Mouse (Mus musculus) liver, adult 2 months (tissue): Measurements from ENCODE around the gene Kcnj6. TPM values are rescaled to one million over a fixed set of nuclear protein-coding genes. Genes with fewer than 3 reads are reported as not detected.
A peak's percentile ranks its signal among the peaks of the same experiment; 100 is the strongest.

Experiments used
- DNase-seq: peaks from one replicate; pipeline ENCODE4 v3.0.0-alpha.2; 2011; ENCODE audit warnings: low read depth, low spot score; ENCODE audit errors: extremely low read depth
- H3K27ac ChIP-seq: fragments of 200-500 bp; replicated peaks from 2 replicates; pipeline ENCODE4 v1.5.1; 2012; ENCODE audit warnings: low read depth, mild to moderate bottlenecking, control low read depth, inconsistent platforms, low read length; ENCODE audit not compliant: insufficient read depth
- H3K27me3 ChIP-seq: fragments of 200-500 bp; 2 replicates; pipeline ENCODE4 v1.6.1; 2012; ENCODE audit warnings: mild to moderate bottlenecking, moderate library complexity, low read length, inconsistent platforms; ENCODE audit not compliant: control insufficient read depth, insufficient read depth
- H3K36me3 ChIP-seq: fragments of 200-500 bp; 2 replicates; pipeline ENCODE4 v1.6.1; 2012; ENCODE audit warnings: low read length, inconsistent platforms; ENCODE audit not compliant: control insufficient read depth, insufficient read depth
- H3K4me1 ChIP-seq: fragments of 200-500 bp; 2 replicates; pipeline ENCODE4 v1.6.1; 2011; ENCODE audit warnings: low read length; ENCODE audit not compliant: control insufficient read depth, insufficient read depth
- H3K4me3 ChIP-seq: fragments of 200-500 bp; 2 replicates; pipeline ENCODE4 v1.5.1; 2011; ENCODE audit warnings: low read depth, mild to moderate bottlenecking, control low read depth, low read length, moderate library complexity; ENCODE audit not compliant: insufficient read depth
- H3K79me2 ChIP-seq: fragments of 200-500 bp; 2 replicates; pipeline ENCODE4 v1.6.1; 2012; ENCODE audit warnings: inconsistent platforms, mild to moderate bottlenecking, low read length, moderate library complexity; ENCODE audit not compliant: control insufficient read depth, insufficient read depth
- H3K9ac ChIP-seq: fragments of 200-500 bp; 2 replicates; pipeline ENCODE4 v1.6.1; 2012; ENCODE audit warnings: low read depth, mild to moderate bottlenecking, control low read depth, inconsistent platforms, low read length
- CTCF ChIP-seq: fragments of 200-500 bp; IDR thresholded peaks from 2 replicates; pipeline ENCODE4 v1.5.1; 2011; ENCODE audit warnings: low read depth, low read length, control low read depth
- POLR2A ChIP-seq: fragments of 200-500 bp; IDR thresholded peaks from 2 replicates; pipeline ENCODE4 v1.6.1; 2011; ENCODE audit warnings: low read length, control low read depth; ENCODE audit not compliant: insufficient read depth; ENCODE audit errors: extremely low read depth
- WGBS: fragments of 180-500 bp; shearing (Covaris S2); methylation state at CpG from one replicate; pipeline ENCODE4 v1.1.7; 2018; 5-methylcytosine and 5-hydroxymethylcytosine counted together
- polyA plus RNA-seq: library from polyadenylated mRNA; depleted of rRNA; stranded (reverse); fragments of >200 nt; gene quantifications from 2 replicates; pipeline ENCODE4 v1.2.3, GENCODE M21; 2012
- total RNA-seq: library from RNA; depleted of rRNA; stranded (reverse); fragments of >200 nt; gene quantifications from 2 replicates; pipeline ENCODE4 v1.2.3, GENCODE M21; 2014

Gene Kcnj6
- total and polyA plus RNA-seq, 2 experiments, result not detected

DNA sequence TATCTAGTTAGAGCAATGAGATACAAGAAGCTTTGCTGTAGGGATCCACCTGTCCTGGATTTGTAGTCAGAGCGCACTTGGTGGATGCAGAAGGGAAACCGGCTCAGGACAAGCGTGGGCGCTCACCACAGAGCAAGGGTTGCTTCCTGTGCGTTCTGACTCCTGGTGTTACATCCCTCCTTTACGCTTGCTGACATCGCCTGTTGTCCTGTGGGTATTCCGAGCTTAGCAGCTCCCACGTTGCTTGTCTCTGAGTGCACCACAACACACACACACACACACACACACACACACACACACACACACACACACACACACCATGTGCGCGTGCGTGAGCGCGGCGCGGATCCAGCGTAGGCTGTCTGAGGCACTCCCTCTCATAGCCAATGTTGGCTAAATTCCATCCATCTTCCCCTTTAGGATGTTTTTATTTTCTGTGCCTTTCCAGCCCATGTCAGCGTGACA lies 272.7 kb downstream of the Kcnj6 start:
- H3K4me3 ChIP-seq, result peak overlapping the region; percentile 8; the same call in 1 of the 2 replicates
- no peaks in the 10 kb centered on the region for H3K36me3 ChIP-seq
- TF ChIP-seq POLR2A (no peak), CTCF (no peak)
- H3K9ac ChIP-seq, result no peak overlapping the region
- no peak overlapping the region for H3K27ac ChIP-seq
- DNase-seq, result no peak
- WGBS, result 4% methylated on average over 18 of the region's 18 CpGs
- H3K27me3 ChIP-seq, result no peaks in the 10 kb centered on the region
- H3K4me1 ChIP-seq, result peaks cover 2% of the 10 kb centered on the region; the same call in 1 of the 2 replicates
- no peaks in the 10 kb centered on the region for H3K79me2 ChIP-seq

DNA sequence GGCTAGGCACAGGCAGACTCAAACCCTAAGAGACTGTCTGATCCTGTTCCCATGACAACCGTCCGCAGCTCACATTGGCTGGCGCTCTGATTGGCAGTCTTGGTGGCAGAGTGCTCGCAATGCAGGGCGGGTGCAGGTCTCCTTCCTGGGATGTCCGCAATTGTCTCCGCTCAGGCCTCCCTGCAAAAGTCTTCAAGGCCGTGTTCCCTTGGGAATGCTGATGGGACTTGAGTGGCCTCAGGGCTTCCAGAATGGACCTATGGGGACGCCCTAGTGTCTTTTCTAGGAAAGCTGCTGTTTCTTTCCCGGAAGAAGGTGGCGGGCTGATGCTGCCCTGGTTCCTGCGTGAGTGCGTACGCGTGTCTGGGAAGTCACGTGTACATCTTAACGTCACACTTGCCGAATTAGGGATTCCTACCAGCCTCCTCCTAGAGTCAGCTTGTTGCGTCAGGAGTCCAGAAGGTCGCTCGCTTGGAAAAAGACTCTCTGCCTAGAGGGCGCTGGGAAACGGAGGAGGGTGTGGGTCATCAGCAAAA lies 273.4 kb downstream of the Kcnj6 start:
- WGBS, result 1% methylated on average over 23 of the region's 23 CpGs
- H3K9ac ChIP-seq, result no peak overlapping the region
- no peaks in the 10 kb centered on the region for H3K79me2 ChIP-seq
- H3K27ac ChIP-seq, result no peak overlapping the region
- no peaks in the 10 kb centered on the region for H3K36me3 ChIP-seq
- H3K27me3 ChIP-seq, result no peaks in the 10 kb centered on the region
- peaks cover 2% of the 10 kb centered on the region; the same call in 1 of the 2 replicates for H3K4me1 ChIP-seq
- peak overlapping the region; percentile 41 for H3K4me3 ChIP-seq
- DNase-seq, result peak; percentile 64
- TF ChIP-seq CTCF, result no peak
- TF ChIP-seq POLR2A, result no peak

DNA sequence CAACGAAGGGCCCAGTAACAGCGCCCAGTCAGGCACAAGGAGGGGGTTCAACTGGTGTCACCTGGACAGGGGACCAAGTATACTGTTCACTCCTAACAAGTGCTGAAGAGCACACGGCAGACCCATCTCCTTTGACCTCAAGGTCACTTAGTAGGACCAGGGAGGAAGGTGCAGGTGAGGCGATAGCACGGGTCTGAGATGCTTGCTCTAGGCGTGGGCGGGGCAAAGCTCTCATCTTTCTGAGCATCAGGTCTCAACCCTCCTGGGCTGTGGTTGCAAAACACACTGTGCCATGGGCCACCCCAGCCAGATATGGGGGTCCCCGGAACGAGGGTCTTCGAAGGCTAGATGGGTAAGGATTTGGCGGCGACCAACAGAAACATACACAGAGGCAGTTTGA lies 274.6 kb downstream of the Kcnj6 start:
- H3K36me3 ChIP-seq, result no peaks in the 10 kb centered on the region
- H3K4me1 ChIP-seq, result peaks cover 2% of the 10 kb centered on the region; the same call in 1 of the 2 replicates
- no peaks in the 10 kb centered on the region for H3K79me2 ChIP-seq
- TF ChIP-seq POLR2A, result no peak
- TF ChIP-seq CTCF, result no peak
- WGBS, result 72% methylated on average over 12 of the region's 12 CpGs
- DNase-seq, result no peak
- no peak overlapping the region for H3K27ac ChIP-seq
- no peak overlapping the region for H3K4me3 ChIP-seq
- no peaks in the 10 kb centered on the region for H3K27me3 ChIP-seq
- no peak overlapping the region for H3K9ac ChIP-seq

DNA sequence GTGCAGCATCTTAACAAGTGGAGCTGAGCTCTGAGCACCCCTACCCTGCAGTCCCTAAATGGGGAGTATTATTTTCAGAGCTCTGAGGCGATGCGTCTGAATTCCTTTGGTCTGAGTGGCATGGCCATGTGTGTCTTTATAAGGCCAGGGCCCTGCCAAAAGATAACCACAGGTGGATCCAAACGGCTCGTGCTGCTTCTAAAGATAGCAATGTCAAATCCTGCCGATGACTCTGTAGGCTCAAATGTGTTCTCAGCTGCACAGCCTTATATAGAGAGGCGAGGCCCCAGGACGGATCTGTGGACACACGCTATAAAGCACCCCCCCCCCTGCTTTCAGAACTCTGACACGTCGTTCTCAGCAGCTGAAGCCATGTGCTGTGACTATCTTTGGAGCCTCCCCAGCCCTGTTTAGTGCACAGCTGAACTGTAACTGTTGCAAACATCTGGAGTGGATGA lies 275.9 kb downstream of the Kcnj6 start:
- H3K79me2 ChIP-seq, result no peaks in the 10 kb centered on the region
- H3K4me3 ChIP-seq, result no peak overlapping the region
- TF ChIP-seq CTCF (no peak), POLR2A (no peak)
- no peak for DNase-seq
- H3K9ac ChIP-seq, result no peak overlapping the region
- 67% methylated on average over 10 of the region's 10 CpGs for WGBS
- peaks cover 2% of the 10 kb centered on the region; the same call in 1 of the 2 replicates for H3K4me1 ChIP-seq
- H3K27me3 ChIP-seq, result no peaks in the 10 kb centered on the region
- no peaks in the 10 kb centered on the region for H3K36me3 ChIP-seq
- H3K27ac ChIP-seq, result no peak overlapping the region

DNA sequence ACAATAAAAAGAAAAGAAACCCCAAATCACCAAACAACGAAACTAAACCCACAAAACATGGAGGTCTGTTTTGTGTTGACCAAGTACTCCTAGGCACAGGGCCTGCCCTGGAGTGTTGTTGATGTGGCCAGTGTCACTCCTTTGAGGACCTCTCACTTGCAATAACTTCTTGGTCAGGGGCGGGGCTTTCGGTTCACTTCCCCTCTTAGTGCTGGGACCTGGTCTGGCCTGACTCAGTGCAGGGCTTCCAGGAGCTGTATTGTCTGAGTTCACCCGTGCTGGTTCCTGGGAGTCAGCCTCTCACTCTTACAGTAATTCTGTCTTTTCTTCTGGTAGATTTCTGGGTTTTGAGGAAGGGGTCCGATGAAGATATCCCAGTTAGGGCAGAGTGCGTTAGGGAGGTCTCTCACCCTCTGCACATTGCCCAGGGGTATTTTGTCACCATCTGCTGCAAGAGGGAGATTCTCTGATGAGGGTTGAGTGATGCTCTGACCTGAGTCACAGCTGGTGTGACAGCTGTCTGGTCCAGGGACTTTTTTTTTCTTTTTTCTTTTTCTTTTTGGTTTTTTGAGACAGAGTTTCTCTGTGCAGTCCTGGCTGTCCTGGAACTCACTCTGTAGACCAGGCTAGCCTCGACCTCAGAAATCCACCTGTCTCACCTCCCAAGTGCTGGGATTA lies 276.9 kb downstream of the Kcnj6 start:
- Histone ChIP-seq H3K4me1 (peaks cover 2% of the 10 kb centered on the region; the same call in 1 of the 2 replicates), H3K36me3 (no peaks in the 10 kb centered on the region), H3K27ac (no peak overlapping the region), H3K4me3 (no peak overlapping the region), H3K27me3 (no peaks in the 10 kb centered on the region), H3K79me2 (no peaks in the 10 kb centered on the region), H3K9ac (no peak overlapping the region)
- TF ChIP-seq CTCF (no peak), POLR2A (no peak)
- DNase-seq, result no peak
- WGBS, result 66% methylated on average over 7 of the region's 7 CpGs

DNA sequence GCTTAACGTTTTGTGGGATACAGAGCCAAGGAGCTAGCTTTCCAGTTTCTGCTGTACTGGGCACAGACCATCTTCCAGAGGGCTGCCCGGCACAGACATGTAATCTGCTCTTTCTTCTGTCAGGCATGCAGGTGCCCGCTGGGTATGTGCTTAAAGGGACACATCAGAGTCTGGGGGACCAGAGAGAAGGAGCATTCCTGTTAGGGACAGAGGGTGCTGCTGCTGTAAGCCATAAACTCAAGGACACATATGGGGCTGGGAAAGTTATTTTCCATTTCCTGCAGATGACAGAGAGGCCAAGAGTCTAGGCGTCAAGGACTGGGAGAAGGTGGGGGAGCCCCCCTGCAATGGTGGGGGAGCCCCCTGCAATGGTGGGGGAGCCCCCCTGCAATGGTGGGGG lies 278.0 kb downstream of the Kcnj6 start:
- 72% methylated on average over 4 of the region's 4 CpGs for WGBS
- Histone ChIP-seq H3K9ac (no peak overlapping the region), H3K4me1 (no peaks in the 10 kb centered on the region; the same call in 1 of the 2 replicates), H3K79me2 (no peaks in the 10 kb centered on the region), H3K36me3 (no peaks in the 10 kb centered on the region), H3K27ac (no peak overlapping the region), H3K27me3 (no peaks in the 10 kb centered on the region), H3K4me3 (no peak overlapping the region)
- TF ChIP-seq POLR2A (no peak), CTCF (no peak)
- no peak for DNase-seq
